Mouse (Mus musculus): ENCODE data around the gene Dok3. TPM values are rescaled to one million over a fixed set of nuclear protein-coding genes. Genes with fewer than 3 reads are reported as not detected.
A peak's percentile ranks its signal among the peaks of the same experiment; 100 is the strongest.

The Dok3 gene
- polyA plus RNA-seq, 1 experiment from 2014 or later = 2.3 TPM

DNA sequence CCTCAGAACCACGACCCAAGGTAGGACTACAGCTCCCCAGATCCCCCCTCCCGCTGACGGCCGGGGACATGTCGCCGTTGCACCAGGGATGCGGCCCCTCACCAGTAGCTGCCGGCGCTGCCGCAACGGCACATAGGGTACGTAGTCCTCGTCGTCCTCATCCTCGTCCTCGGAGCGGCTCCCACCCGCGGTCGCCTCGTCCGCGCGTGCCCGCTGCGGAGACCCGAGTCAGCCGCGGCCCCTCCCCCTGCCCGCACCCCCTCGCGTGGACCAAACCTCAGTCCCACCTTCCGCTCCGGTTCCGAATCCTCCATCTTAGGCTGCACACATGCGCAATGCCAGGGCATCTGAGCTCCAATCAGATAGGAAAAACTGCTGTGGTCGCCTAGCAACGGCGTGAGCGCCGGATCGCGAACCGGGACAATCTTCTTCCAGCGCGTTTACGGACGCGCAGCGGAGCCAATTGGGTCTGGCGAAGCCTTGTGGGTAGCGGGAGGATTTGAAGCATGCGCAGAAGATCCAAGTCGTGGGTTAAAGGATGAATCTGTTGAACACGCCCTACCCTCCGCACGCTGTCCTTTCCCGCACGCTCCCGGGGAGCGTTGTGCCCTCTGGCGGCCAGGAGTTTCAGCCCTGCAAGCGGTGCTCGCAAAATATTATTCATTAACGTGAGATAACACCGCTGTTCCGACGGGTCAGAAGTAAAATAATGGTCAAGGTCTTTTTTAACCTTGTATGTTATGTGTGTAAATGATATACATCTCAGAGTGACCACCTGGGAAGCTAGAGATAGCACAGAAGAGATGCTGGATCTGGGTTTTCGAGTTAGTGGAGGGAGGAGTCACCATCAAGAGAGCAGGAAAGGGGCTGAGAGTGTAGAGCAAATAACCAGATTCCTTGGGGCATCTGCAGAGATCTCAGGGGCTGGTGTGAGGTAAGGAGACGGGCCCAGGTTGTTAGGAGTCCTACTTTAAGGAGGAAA lies 7.4 kb upstream of the Dok3 start, which contains the start of gene Ddx41:
Ddx41 (minus strand) TSS at position 465 of the 982 bp plus-strand sequence.
- H3K27me3 ChIP-seq = no peaks in the 10 kb centered on the region
- H3K9ac ChIP-seq = peak within 1 kb of the TSS; percentile 91
- peak within 1 kb of the TSS; percentile 91 for H3K4me3 ChIP-seq
- H3K36me3 ChIP-seq = peaks cover 78% of the 10 kb centered on the region
- under 1% methylated on average over 70 of the region's 70 CpGs for WGBS
- peak within 1 kb of the TSS; percentile 97 for H3K4me2 ChIP-seq
- no peaks in the 10 kb centered on the region for H3K9me3 ChIP-seq
- H3K4me1 ChIP-seq = peaks cover 16% of the 10 kb centered on the region
- peak within 1 kb of the TSS; percentile 65 for H3K27ac ChIP-seq
- ATAC-seq (ENCODE audit: insufficient number of reproducible peaks, insufficient read depth, low FRiP score, low TSS enrichment, low read depth) = peak; percentile 95

DNA sequence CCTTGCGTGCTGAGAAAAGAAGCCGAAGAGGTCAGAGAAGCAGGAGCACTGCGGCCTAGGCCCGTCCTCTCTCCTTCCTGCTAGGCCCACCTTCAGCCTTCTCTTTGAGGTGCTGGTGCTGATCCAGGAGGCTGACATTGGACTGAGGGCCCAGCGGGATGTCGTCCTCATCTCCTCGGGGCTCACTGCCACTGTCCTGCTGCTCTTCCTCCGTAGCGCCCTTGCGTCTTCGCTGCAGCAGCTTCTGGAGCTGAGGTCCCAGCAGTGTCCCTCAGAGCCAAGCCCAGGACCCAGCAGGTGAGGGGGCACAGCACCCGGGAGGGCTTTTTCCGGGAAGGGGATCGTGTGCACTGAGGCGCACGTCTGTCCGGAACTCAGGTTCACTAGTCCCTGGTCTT lies 6.7 kb upstream of the Dok3 start:
- Histone ChIP-seq H3K9ac (peak overlapping the region; percentile 91), H3K4me1 (peaks cover 16% of the 10 kb centered on the region), H3K27me3 (no peaks in the 10 kb centered on the region), H3K27ac (peak overlapping the region; percentile 28; the same call in 1 of the 2 replicates), H3K36me3 (peaks cover 78% of the 10 kb centered on the region), H3K4me3 (peak overlapping the region; percentile 91), H3K4me2 (peak overlapping the region; percentile 97), H3K9me3 (no peaks in the 10 kb centered on the region)
- 18% methylated on average over 17 of the region's 17 CpGs for WGBS
- no peak for ATAC-seq (ENCODE audit: insufficient number of reproducible peaks, insufficient read depth, low FRiP score, low TSS enrichment, low read depth)

DNA sequence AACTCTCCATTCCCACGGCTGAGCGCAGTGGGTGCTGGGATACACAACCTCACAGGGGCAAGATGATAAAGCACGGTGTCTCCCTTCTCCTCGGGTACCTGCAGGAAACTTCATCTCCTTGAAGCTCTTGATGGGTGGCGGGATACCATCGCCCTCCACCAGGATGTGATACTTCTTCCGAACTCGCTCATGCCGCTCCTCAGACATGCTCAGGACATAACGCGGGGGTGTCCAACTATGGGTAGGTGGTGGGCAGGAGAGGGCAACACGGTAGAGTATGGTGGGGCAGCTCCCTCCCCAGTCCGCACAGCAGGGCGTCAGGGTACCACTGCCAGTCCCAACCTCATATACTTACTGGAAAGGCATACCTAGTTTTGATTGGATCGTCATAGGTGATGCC lies 6.1 kb upstream of the Dok3 start:
- H3K9me3 ChIP-seq = no peaks in the 10 kb centered on the region
- no peak overlapping the region for H3K27ac ChIP-seq
- peak overlapping the region; percentile 91 for H3K4me3 ChIP-seq
- ATAC-seq (ENCODE audit: insufficient number of reproducible peaks, insufficient read depth, low FRiP score, low TSS enrichment, low read depth) = no peak
- H3K4me2 ChIP-seq = peak overlapping the region; percentile 97
- no peaks in the 10 kb centered on the region for H3K27me3 ChIP-seq
- WGBS = 91% methylated on average over 15 of the region's 15 CpGs
- H3K9ac ChIP-seq = peak overlapping the region; percentile 91
- H3K36me3 ChIP-seq = peaks cover 78% of the 10 kb centered on the region
- H3K4me1 ChIP-seq = peaks cover 16% of the 10 kb centered on the region

DNA sequence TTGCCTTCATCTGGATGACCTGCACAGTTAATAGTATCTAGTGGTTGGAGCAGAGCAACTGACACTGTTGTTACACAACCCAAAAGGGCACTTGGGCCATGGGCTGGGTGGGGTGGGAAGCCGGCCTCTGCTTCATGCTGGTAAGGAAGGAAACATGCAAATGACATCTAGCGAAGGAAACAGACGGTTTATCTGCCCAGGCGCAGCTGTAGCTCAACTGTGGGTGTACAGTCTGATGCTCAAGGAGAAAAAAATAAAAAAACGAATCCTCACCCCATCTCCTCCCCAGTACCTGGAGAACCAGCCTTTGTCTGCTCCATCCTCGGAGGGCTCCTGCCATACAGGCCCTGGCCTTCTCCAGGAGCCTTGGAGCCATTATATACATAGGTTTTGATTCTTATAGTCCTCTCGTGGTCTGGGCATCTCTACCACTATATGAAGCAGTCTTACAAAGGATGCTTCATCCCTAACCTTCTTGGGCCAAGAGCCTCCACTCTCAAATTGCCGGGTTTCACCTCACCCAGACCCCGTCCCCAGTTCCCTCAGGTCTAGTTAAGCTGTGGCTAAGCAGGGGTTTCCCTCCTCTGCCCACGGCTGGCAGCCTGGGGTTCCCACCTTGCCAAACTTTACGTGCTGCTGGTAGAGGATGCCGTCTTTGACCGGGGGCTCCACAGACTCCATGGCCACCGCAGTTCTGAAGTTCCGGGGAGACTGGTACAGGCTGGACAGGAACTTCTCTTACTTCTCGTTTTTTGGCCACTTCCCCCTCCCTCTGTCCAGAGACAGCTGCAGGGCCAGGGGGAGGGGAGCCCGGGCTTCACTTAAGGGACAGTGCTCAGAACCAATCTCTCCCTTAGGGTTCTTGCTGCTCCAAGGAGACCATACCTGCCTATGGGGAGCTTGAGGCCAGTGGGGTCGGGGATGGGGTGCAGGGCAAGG lies 993 bp downstream of the Dok3 start:
- H3K9ac ChIP-seq = no peak overlapping the region
- no peaks in the 10 kb centered on the region for H3K27me3 ChIP-seq
- H3K9me3 ChIP-seq = no peaks in the 10 kb centered on the region
- peaks cover 43% of the 10 kb centered on the region for H3K36me3 ChIP-seq
- no peaks in the 10 kb centered on the region for H3K4me1 ChIP-seq
- no peak overlapping the region for H3K4me2 ChIP-seq
- no peak overlapping the region for H3K27ac ChIP-seq
- WGBS = 82% methylated on average over 18 of the region's 18 CpGs
- no peak for ATAC-seq (ENCODE audit: insufficient number of reproducible peaks, insufficient read depth, low FRiP score, low TSS enrichment, low read depth)
- H3K4me3 ChIP-seq = no peak overlapping the region

DNA sequence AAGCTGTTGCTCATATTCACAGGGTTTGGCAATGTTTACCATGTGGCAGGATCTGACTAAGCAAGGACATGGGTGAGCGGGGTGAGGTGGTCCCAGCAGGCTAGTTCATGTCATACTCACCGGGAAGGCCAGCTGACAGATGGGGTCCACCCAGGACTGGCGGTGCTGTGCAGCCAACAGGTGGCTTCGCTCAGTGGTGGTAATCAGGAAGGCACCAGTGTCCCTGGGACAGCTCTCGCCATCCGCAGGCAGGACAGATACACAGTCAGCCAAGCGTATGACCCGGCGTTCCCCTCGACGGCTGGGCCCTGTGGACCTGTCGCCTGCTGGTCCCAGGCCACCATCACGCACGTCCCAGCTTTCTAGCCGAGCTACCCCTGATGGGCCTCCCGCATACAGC lies 1.9 kb downstream of the Dok3 start:
- WGBS = 87% methylated on average over 16 of the region's 16 CpGs
- no peaks in the 10 kb centered on the region for H3K27me3 ChIP-seq
- H3K9me3 ChIP-seq = no peaks in the 10 kb centered on the region
- peaks cover 34% of the 10 kb centered on the region for H3K36me3 ChIP-seq
- H3K4me3 ChIP-seq = no peak overlapping the region
- ATAC-seq (ENCODE audit: insufficient number of reproducible peaks, insufficient read depth, low FRiP score, low TSS enrichment, low read depth) = no peak
- no peak overlapping the region for H3K9ac ChIP-seq
- no peak overlapping the region for H3K4me2 ChIP-seq
- no peak overlapping the region for H3K27ac ChIP-seq
- H3K4me1 ChIP-seq = no peaks in the 10 kb centered on the region

DNA sequence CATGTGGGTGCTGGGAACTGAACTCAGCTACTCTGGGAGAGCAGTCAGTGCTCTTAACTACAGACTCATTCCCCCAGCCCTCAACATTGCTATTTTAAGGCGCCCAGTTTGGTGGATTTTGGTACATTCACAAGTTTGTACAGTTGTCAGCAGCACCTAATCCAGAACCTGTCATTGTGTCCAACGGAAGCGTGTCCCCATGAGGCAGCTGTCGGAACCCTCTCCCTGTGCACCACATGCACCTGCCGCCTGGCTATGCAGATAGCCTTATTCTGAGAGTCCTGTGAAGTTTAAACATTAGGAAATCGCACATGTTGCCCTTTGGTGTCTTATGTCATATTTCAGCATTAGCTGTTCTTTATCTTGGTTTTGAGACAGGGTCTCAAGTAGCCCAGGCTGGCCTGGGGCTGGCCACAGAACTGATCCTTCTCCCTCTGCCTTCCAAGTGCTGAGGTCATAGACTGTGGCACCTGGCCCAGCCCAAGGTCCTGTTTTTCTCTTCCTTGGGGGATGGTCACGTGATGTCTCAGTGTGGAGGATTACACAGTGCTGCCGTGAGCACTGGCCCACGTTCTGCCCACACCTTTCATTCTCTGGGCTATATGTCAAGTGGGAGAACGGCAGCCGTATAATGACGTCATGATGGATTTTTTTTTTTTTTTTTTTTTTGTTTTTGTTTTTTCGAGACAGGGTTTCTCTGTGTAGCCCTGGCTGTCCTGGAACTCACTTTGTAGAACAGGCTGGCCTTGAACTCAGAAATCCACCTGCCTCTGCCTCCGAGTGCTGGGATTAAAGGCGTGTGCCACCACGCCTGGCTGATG lies 3.2 kb downstream of the Dok3 start:
- Histone ChIP-seq H3K9ac (no peak overlapping the region), H3K9me3 (no peaks in the 10 kb centered on the region), H3K27ac (no peak overlapping the region), H3K36me3 (peaks cover 21% of the 10 kb centered on the region), H3K27me3 (no peaks in the 10 kb centered on the region), H3K4me1 (no peaks in the 10 kb centered on the region), H3K4me2 (no peak overlapping the region), H3K4me3 (no peak overlapping the region)
- 85% methylated on average over 16 of the region's 16 CpGs for WGBS
- no peak for ATAC-seq (ENCODE audit: insufficient number of reproducible peaks, insufficient read depth, low FRiP score, low TSS enrichment, low read depth)

DNA sequence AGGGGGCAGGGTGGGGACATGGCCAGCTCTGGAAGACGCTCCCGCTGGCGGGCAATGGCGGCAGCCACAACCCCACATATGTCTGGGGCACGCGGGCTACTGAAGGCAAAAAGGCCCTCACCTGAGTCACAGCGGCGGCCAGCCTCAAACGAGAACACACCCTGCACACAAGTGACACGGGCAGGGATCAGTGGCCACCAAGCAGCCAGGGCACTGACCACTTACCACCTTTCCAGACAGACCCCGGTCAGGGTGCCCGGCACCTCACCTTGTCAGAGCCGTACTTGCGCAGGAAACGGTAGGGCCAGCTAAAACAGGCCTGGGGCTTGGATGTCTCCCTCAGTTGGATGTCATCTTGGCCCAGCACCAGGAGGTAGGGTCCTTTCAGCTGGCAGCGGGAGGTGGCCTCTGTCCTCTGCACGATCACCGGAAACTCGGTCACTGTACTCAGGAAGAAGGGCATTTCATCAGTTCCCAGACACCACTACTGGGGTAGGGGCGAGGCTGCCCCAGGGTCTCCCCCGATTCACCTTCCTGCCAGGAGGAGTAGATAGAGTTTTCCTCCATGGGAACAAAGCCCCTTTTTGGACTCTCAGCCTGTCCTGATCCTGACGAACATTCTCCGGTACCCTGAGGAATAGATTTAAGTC lies 5.0 kb downstream of the Dok3 start:
- no peaks in the 10 kb centered on the region for H3K9me3 ChIP-seq
- no peak overlapping the region for H3K4me2 ChIP-seq
- H3K4me3 ChIP-seq = no peak overlapping the region
- WGBS = 88% methylated on average over 23 of the region's 23 CpGs
- ATAC-seq (ENCODE audit: insufficient number of reproducible peaks, insufficient read depth, low FRiP score, low TSS enrichment, low read depth) = no peak
- H3K9ac ChIP-seq = no peak overlapping the region
- no peak overlapping the region for H3K27ac ChIP-seq
- no peaks in the 10 kb centered on the region for H3K27me3 ChIP-seq
- H3K36me3 ChIP-seq = peaks cover 3% of the 10 kb centered on the region
- no peaks in the 10 kb centered on the region for H3K4me1 ChIP-seq

DNA sequence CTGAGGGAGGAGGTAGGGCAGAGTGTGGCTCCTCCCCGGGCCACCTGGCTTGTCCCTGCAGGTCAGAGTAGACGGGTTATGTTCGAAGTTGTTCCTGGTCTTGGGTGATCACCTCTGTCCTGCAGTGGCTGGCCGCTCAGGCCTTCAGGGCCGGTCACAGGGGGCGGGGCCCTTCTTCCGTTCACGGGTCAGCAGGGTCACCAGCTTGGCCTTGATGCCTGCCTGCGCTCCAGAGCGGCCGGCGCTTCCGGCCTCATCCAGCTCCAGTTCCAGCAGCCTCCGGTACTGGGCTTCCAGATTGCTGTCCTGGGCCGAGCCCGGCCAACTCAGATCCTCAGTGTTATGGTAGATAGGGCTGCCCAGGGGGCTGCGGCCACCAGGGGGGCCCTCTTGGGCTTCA lies 5.8 kb downstream of the Dok3 start:
- Histone ChIP-seq H3K36me3 (no peaks in the 10 kb centered on the region), H3K27me3 (no peaks in the 10 kb centered on the region), H3K9me3 (no peaks in the 10 kb centered on the region), H3K9ac (no peak overlapping the region), H3K4me3 (no peak overlapping the region), H3K4me2 (no peak overlapping the region), H3K4me1 (no peaks in the 10 kb centered on the region), H3K27ac (no peak overlapping the region)
- WGBS = 39% methylated on average over 17 of the region's 17 CpGs
- no peak for ATAC-seq (ENCODE audit: insufficient number of reproducible peaks, insufficient read depth, low FRiP score, low TSS enrichment, low read depth)

DNA sequence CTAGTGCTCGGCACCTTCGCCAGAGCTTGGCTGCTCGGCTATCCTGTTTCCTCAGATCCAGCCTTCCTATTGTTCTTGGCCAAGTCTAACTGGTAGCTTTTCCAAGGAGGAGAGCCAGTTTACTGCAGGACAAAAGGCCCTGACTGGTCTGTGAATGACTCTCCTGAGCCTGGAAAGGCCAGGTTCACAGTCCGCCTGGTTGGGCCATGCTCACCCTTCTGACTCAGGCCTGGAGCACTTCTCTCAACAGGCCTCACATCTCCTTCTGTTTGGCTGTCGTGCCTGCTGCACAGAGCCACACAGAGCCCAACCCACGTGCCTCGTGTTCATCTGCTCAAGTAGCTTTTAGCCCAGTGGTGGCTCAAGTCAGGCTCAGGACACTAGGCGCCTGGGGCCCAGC lies 6.4 kb downstream of the Dok3 start:
- no peak for ATAC-seq (ENCODE audit: insufficient number of reproducible peaks, insufficient read depth, low FRiP score, low TSS enrichment, low read depth)
- no peak overlapping the region for H3K27ac ChIP-seq
- H3K36me3 ChIP-seq = no peaks in the 10 kb centered on the region
- H3K9ac ChIP-seq = no peak overlapping the region
- no peak overlapping the region for H3K4me2 ChIP-seq
- no peaks in the 10 kb centered on the region for H3K9me3 ChIP-seq
- WGBS = 57% methylated on average over 8 of the region's 8 CpGs
- no peaks in the 10 kb centered on the region for H3K4me1 ChIP-seq
- H3K4me3 ChIP-seq = no peak overlapping the region
- no peaks in the 10 kb centered on the region for H3K27me3 ChIP-seq

DNA sequence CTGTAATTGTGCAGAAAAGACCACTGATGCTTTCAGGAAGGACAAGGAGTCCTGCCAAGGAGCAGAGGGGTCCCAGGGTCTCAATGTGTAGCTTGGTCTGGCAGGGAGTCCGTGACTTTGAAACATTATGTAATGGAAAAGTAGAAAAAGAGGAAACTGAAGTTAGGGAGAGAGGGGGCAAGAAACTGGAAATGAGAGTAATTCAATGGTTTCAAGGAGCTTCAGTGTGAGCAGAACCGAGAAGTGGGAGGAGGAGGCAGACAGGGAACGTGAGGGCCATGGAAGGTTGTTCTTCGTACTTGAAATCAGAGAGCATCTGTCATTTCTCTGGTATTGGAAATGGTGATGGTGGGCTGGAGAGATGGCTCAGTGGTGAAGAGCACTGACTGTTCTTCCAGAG lies 9.5 kb downstream of the Dok3 start:
- Histone ChIP-seq H3K9ac (no peak overlapping the region), H3K9me3 (no peaks in the 10 kb centered on the region), H3K27ac (no peak overlapping the region), H3K4me2 (no peak overlapping the region), H3K4me1 (no peaks in the 10 kb centered on the region), H3K27me3 (no peaks in the 10 kb centered on the region), H3K4me3 (no peak overlapping the region), H3K36me3 (no peaks in the 10 kb centered on the region)
- no peak for ATAC-seq (ENCODE audit: insufficient number of reproducible peaks, insufficient read depth, low FRiP score, low TSS enrichment, low read depth)
- 76% methylated on average over 4 of the region's 4 CpGs for WGBS

All from embryonic facial prominence, embryonic 13.5 days (tissue).